Mouse (Mus musculus) heart, postnatal 14 days (tissue): ENCODE data around the gene Ms4a2. TPM values are rescaled to one million over a fixed set of nuclear protein-coding genes. Genes with fewer than 3 reads are reported as not detected.

Experiments
- DNase-seq, 2 experiments: peaks; one replicate each; pipeline ENCODE4 v3.0.0; 2021 to 2022
- intact Hi-C: fragments of 180-260 bp; cut with DNase I; formaldehyde crosslinking; loops from one replicate; pipeline ENCODE4 v1.15.1; 2025
- total RNA-seq, 2 experiments: library from RNA; stranded (reverse); gene quantifications; 2 replicates each; pipeline ENCODE4 v1.2.3; 2021

Gene Ms4a2
- total RNA-seq, 2 experiments from 2014 or later = not detected

GRCm38 (mm10) chr19:11601349-11601748, 22.2 kb downstream of the Ms4a2 start:
- intact Hi-C loops = loop anchor here (5.0 kb wide), 1 partner anchor 239 kb away; no protein-coding TSS in a partner anchor
- no peak for DNase-seq

GRCm38 (mm10) chr19:11589891-11590449, 33.5 kb downstream of the Ms4a2 start:
- intact Hi-C loops = no loop called here
- DNase-seq = no peak

GRCm38 (mm10) chr19:11589205-11589604, 34.3 kb downstream of the Ms4a2 start:
- no peak for DNase-seq
- intact Hi-C loops = no loop called here

- DNase-seq = no peak
- intact Hi-C loops = no loop called here
Measured at GRCm38 (mm10) chr19:11574965-11575364, 48.6 kb downstream of the Ms4a2 start.

Other genes starting within 250 kb of the Ms4a2 start
- 10 to 100 TPM in 1 of 2 experiments, 1 to 10 TPM in 1; 7.6 to 10.7 TPM for gene Ms4a4a, start 248.2 kb downstream of the Ms4a2 start, total RNA-seq
- gene Ms4a4c, start 218.9 kb downstream of the Ms4a2 start, total RNA-seq = under 1 TPM in 1 of 2 experiments, not detected in 1; 0.37 TPM
- 1 to 10 TPM in 1 of 2 experiments, under 1 TPM in 1; 0.41 to 1.2 TPM for gene Ms4a4b, start 180.2 kb downstream of the Ms4a2 start, total RNA-seq
- gene Ms4a6c, start 154.4 kb downstream of the Ms4a2 start, total RNA-seq = 10 to 100 TPM in 1 of 2 experiments, 1 to 10 TPM in 1; 8.3 to 11.2 TPM
- gene Gm8369, start 137.8 kb downstream of the Ms4a2 start, total RNA-seq = under 1 TPM in 1 of 2 experiments, not detected in 1; 0.22 TPM
- 1 to 10 TPM; 5.9 to 7.1 TPM for gene Ms4a6b, start 107.2 kb downstream of the Ms4a2 start, total RNA-seq
- 1 to 10 TPM; 4.0 to 6.4 TPM for gene Ms4a4d, start 86.9 kb downstream of the Ms4a2 start, total RNA-seq
- 1 to 10 TPM; 3.6 to 5.0 TPM for gene Ms4a6d, start 18.9 kb downstream of the Ms4a2 start, total RNA-seq
- gene Ms4a3, start 17.1 kb upstream of the Ms4a2 start, total RNA-seq = not detected
- gene Oosp2, start 36.8 kb upstream of the Ms4a2 start, total RNA-seq = not detected
- not detected for gene Oosp1, start 67.4 kb upstream of the Ms4a2 start, total RNA-seq
- gene Oosp3, start 73.3 kb upstream of the Ms4a2 start, total RNA-seq = not detected
- not detected for gene Gif, start 123.8 kb upstream of the Ms4a2 start, total RNA-seq
- 100 to 1,000 TPM in 1 of 2 experiments, 10 to 100 TPM in 1; 90.2 to 101 TPM for gene Mrpl16, start 146.7 kb upstream of the Ms4a2 start, total RNA-seq
- 1 to 10 TPM; 7.7 to 8.4 TPM for gene Stx3, start 195.7 kb upstream of the Ms4a2 start, total RNA-seq
- not detected for gene Olfr1417, start 215.5 kb upstream of the Ms4a2 start, total RNA-seq
- not detected for gene Olfr1418, start 237.3 kb upstream of the Ms4a2 start, total RNA-seq